Mouse (Mus musculus) left cerebral cortex, adult 8-10 months (tissue): ENCODE results near the gene Phactr1. TPM values are rescaled to one million over a fixed set of nuclear protein-coding genes. Genes with fewer than 3 reads are reported as not detected.

ENCODE experiments used
- DNase-seq, 2 experiments: peaks; one replicate each; pipeline ENCODE4 v3.0.0; 2022; ENCODE audit warnings: low spot score in 2 of 2
- total RNA-seq, 4 experiments: library from RNA; stranded (reverse); gene quantifications; 2 replicates each; pipeline ENCODE4 v1.2.4; 2022

The Phactr1 gene
- total RNA-seq, 4 experiments from 2014 or later = 515 to 570 (median 537) TPM

GRCm38 (mm10) chr13:43018863-43019262, 338.4 kb downstream of the Phactr1 start:
- DNase-seq = no peak

GRCm38 (mm10) chr13:43021031-43021430, 340.6 kb downstream of the Phactr1 start:
- no peak for DNase-seq

DNA sequence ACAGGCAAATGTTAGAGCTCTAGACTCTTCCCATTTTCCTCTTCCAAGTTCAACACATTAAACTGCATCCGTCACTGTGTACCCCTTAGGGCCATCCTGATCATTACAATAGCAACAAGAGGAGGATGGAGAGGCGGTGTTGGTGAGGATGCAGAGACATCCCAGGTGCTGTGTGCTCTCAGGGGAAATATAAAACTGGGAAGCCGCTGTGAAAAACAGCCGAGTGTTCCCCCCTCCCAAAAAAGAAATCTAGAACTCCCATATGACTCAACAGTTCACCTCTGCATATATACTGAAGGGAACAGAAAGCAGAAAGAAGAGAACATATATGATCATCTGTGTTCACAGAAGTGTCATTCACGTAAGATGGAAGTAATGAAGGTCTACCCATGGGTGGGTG, 342.6 kb downstream of the Phactr1 start:
- DNase-seq = no peak

- no peak for DNase-seq
These were observed 347.1 kb downstream of the Phactr1 start for GRCm38 (mm10) chr13:43027568-43027967.

- DNase-seq = no peak
These were observed 349.8 kb downstream of the Phactr1 start for GRCm38 (mm10) chr13:43030222-43030621.

GRCm38 (mm10) chr13:43032451-43032850, 352.0 kb downstream of the Phactr1 start:
- DNase-seq = no peak

GRCm38 (mm10) chr13:43036510-43036909, 356.1 kb downstream of the Phactr1 start:
- no peak for DNase-seq

- DNase-seq = no peak
These were observed 362.3 kb downstream of the Phactr1 start for GRCm38 (mm10) chr13:43042766-43043165.

DNA sequence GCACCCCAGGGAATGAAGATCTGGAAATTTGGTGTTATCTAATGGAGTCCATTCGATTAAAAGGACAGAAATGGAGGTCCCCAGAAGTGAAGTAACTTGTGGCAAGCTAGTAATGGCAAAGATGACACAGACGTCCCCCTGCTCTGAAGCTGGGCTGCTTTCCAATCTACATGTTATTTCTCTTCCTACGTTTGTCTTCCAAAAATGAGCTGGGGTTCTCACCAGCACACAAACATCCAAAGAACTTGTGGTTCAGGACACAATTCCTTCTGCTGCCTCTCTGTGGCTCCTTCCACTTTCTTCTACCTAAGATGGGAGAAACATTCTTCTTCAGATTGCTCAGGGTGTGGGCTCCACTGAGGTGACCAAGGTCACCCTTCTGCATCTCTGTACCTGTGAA, 368.1 kb downstream of the Phactr1 start:
- DNase-seq = no peak

DNA sequence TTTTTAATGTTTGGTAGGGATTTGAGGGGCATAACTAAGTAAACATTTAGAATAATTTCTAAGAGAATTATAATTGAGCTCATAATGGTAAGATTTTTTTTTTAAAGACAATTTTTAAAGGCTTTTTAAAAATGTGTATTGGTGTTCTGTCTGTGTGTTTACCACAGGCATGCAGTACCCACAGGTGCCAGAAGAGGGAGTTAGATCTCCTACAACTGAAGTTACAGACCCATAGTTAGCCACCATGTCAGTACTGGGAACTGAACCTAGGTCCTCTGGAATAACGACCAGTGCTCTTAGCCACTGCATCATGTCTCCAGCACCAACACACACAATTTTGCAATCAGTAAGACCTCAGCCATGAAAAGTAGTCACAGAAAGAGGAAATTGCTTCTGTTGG, 372.8 kb downstream of the Phactr1 start:
- no peak for DNase-seq

DNA sequence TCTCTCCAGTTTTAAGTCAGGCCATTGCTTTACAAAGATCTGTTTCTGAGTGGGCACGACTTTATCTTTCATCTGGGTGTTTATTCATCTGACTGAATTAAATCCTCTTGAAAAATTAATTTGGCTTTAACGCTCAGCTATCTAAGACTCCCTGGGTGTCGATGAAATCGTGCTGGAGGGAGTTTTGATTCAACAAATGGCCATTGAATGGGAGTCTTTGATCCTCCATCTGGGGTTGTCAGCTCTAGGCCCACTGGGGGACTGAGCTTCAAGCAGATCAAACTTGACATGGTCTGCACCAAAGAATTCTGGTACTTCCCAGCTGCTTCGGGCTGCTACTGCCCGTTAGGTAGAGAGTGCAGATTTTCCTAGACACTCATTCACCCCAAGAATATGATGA, 374.7 kb downstream of the Phactr1 start:
- no peak for DNase-seq

- DNase-seq = no peak
These were observed 376.7 kb downstream of the Phactr1 start for GRCm38 (mm10) chr13:43057104-43057503.

DNA sequence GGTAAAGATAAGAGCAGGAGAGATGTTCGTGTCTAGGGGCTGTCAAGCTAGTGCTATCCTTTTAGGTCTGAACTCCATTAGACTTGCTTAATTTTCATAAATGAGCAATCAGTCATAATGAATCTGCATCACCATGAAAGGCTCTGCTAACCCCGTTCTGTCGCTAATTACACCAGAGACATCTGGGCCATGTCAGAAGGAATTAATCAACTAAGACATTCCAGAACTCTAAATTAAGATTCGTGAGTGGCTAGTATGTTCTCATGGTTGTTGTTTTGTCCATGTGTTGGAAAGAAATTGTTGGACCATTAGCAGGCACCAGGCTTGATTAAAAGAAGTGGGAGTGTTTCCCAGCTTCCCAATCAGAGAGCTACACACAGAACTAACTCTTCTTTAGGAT, 382.9 kb downstream of the Phactr1 start:
- DNase-seq = no peak

- DNase-seq = no peak
These were observed 388.4 kb downstream of the Phactr1 start for GRCm38 (mm10) chr13:43068716-43069265.

- DNase-seq = no peak
These were observed 390.1 kb downstream of the Phactr1 start for GRCm38 (mm10) chr13:43070496-43070895.

GRCm38 (mm10) chr13:43070971-43071370, 390.5 kb downstream of the Phactr1 start:
- no peak for DNase-seq

GRCm38 (mm10) chr13:43075456-43075855, 395.0 kb downstream of the Phactr1 start:
- DNase-seq = no peak

DNA sequence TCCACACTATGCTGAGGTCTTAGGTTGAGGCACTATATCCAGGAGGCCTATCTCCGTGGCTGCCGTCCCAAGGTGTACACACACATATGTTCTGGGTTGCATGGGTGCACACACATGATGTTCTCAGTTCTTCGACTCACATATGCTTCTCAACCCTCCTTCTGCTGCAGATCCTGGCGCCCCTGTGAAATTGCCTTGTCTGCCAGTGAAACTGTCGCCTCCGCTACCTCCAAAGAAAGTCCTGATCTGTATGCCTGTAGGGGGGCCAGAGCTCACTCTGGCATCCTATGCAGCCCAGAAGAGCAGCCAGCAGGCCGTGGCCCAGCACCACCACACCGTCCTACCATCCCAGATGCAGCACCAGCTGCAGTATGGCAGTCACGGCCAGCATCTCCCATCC, 397.1 kb downstream of the Phactr1 start:
- DNase-seq = peak in 1 of 2 experiments; percentile 30

DNA sequence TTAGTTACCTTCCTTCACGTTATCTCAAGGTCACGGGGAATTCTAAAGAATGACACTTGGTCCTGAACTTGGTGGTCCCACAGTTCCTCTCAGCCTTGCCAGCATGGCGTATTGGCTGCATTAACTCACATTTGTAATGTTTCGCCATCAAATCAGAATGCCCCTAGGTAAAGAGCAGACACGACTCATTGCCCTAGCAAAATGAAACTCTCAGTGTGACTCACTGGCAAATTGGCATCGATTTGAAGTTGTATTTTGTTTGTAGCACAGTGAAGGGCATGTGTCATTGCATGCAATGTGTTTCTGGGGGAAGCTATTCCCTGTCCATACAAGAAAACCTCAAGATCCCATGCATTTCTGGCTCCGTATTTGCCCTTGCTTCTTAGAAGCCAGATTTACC, 404.8 kb downstream of the Phactr1 start:
- DNase-seq = no peak

GRCm38 (mm10) chr13:43094365-43094764, 413.9 kb downstream of the Phactr1 start:
- DNase-seq = no peak

DNA sequence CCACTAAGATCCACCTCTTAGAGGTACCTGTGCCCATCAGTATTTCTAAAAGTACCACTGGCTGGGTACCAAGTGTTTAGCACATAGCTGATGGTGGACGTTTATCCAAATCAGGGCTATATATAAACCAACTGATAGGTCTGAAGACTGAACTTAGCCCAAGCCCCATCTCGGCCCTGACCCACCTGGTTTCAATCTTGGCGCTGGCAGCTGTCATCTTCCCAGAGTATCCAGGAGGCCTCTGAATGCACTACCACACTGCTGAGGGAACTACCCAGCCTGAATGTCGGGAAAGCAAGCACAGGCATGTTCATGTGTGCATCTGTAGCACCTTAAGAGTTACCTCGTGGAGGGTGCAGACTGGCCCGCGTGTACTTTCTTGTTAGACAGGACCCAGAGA, 422.5 kb downstream of the Phactr1 start:
- no peak for DNase-seq

DNA sequence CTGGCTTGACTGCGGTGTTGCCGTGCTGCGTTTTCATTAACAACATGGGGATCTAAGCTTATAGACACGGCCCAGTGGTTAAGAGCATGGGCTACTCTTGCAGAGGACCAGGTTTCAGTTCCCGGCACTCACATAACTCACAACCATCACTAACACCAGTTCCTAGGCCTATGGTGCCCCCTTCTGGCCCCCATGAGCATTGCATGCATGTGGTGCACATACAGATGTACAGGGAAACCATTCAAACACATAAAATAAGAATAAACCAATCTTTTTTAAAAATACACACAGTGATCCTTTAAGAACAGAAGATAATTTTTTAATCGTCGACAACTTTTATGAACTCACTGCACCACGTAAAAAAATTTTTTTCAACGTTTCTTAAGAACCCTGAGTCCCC, 424.1 kb downstream of the Phactr1 start:
- DNase-seq = no peak

DNA sequence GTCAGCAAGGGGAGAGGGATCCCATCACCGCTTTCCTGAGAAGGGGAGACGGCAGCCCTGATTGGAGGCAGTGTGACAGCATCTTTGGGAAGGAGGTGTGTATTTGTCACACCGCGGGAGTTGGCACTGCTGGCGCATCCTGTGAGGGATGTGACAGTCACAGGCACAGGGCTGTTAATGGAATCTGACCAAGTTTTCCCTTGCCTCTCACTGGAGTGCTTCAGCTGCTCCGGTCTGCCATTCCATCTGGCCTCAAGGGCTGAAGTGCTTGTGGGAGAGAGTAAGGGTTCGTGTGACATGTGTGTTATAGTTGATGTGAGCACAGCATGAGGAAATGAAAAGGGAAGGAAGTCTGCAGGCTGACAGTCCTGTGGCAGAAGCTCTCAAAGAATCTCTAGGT, 431.9 kb downstream of the Phactr1 start:
- DNase-seq = peak; percentile 32 to 80

- no peak for DNase-seq
These were observed 432.3 kb downstream of the Phactr1 start for GRCm38 (mm10) chr13:43112707-43113106.
